Mouse (Mus musculus) bone marrow, adult 2 months (tissue): Measurements from ENCODE around the gene Vasp. TPM values are rescaled to one million over a fixed set of nuclear protein-coding genes. Genes with fewer than 3 reads are reported as not detected.

Experiments
- H3K27ac ChIP-seq: fragments of 200-500 bp; 2 replicates; pipeline ENCODE4 v1.5.1; 2012; ENCODE audit warnings: low read depth, mild to moderate bottlenecking, control low read depth, inconsistent platforms, low read length; ENCODE audit not compliant: control insufficient read depth, poor library complexity, insufficient read depth
- H3K4me1 ChIP-seq: fragments of 200-500 bp; 2 replicates; pipeline ENCODE4 v1.6.1; 2011; ENCODE audit warnings: low read length; ENCODE audit not compliant: control insufficient read depth, insufficient read depth
- H3K4me3 ChIP-seq: fragments of 200-500 bp; replicated peaks from 2 replicates; pipeline ENCODE3; 2011; ENCODE audit warnings: mild to moderate bottlenecking, low read depth, low read length, control low read depth; ENCODE audit not compliant: control insufficient read depth
- CTCF ChIP-seq: fragments of 200-500 bp; IDR thresholded peaks from 2 replicates; pipeline ENCODE4 v1.5.1; 2011; ENCODE audit warnings: low read length, control low read depth; ENCODE audit not compliant: control insufficient read depth, insufficient read depth
- POLR2A ChIP-seq: fragments of 200-500 bp; IDR thresholded peaks from 2 replicates; pipeline ENCODE4 v1.6.1; 2011; ENCODE audit warnings: low read depth, mild to moderate bottlenecking, control low read depth, low read length, borderline replicate concordance; ENCODE audit not compliant: control insufficient read depth
- WGBS: fragments of 180-500 bp; shearing (Covaris S2); methylation state at CpG from one replicate; pipeline ENCODE4 v1.1.7; 2018; 5-methylcytosine and 5-hydroxymethylcytosine counted together
- polyA plus RNA-seq: library from polyadenylated mRNA; stranded (reverse); fragments of >200 nt; gene quantifications from 2 replicates; pipeline ENCODE4 v1.2.4, GENCODE M21; 2011; ENCODE audit warnings: low replicate concordance; ENCODE audit not compliant: missing spikeins, insufficient read depth, insufficient read length

Vasp gene
- polyA plus RNA-seq, 1 experiment: 135 TPM

- no peak overlapping the region for H3K27ac ChIP-seq
- TF ChIP-seq POLR2A (no peak), CTCF (no peak)
- no peaks in the 10 kb centered on the region for H3K4me1 ChIP-seq
- no peak overlapping the region for H3K4me3 ChIP-seq
- WGBS: 67% methylated on average over 7 of the region's 7 CpGs
Measured at GRCm38 (mm10) chr7:19208944-19209472, 62.6 kb downstream of the Vasp start.

- Histone ChIP-seq H3K4me1 (no peaks in the 10 kb centered on the region), H3K4me3 (no peak overlapping the region), H3K27ac (no peak overlapping the region)
- WGBS: 84% methylated on average over 13 of the region's 13 CpGs
- no peak for TF ChIP-seq POLR2A
- TF ChIP-seq CTCF: no peak
Measured at GRCm38 (mm10) chr7:19208201-19208910, 63.3 kb downstream of the Vasp start.

Other genes starting within 250 kb of the Vasp start
- not detected in 2 replicates for gene Foxa3, start 248.3 kb downstream of the Vasp start, polyA plus RNA-seq
- gene Sympk, start 247.4 kb downstream of the Vasp start, polyA plus RNA-seq: 34.3 and 108 TPM in 2 replicates
- gene Rsph6a, start 217.1 kb downstream of the Vasp start, polyA plus RNA-seq: not detected in 2 replicates
- gene Dmwd, start 195.6 kb downstream of the Vasp start, polyA plus RNA-seq: 21.4 and 27.7 TPM in 2 replicates
- gene Dmpk, start 188.0 kb downstream of the Vasp start, polyA plus RNA-seq: 25.8 and 42.6 TPM in 2 replicates
- 4.7 and 6.5 TPM in 2 replicates for gene Six5, start 177.2 kb downstream of the Vasp start, polyA plus RNA-seq
- gene Gm4969, start 153.4 kb downstream of the Vasp start, polyA plus RNA-seq: not detected in 2 replicates
- 3.9 and 4.8 TPM in 2 replicates for gene Fbxo46, start 152.0 kb downstream of the Vasp start, polyA plus RNA-seq
- 3.6 and 6.8 TPM in 2 replicates for gene Qpctl, start 122.5 kb downstream of the Vasp start, polyA plus RNA-seq
- 56.3 and 58.6 TPM in 2 replicates for gene Snrpd2, start 122.1 kb downstream of the Vasp start, polyA plus RNA-seq
- 0.62 and 0.79 TPM in 2 replicates for gene Gipr, start 105.7 kb downstream of the Vasp start, polyA plus RNA-seq
- 14.2 and 33.1 TPM in 2 replicates for gene Eml2, start 95.4 kb downstream of the Vasp start, polyA plus RNA-seq
- gene Gpr4, start 59.3 kb downstream of the Vasp start, polyA plus RNA-seq: 0.34 and 0.70 TPM in 2 replicates
- 7.5 and 8.5 TPM in 2 replicates for gene Opa3, start 43.5 kb downstream of the Vasp start, polyA plus RNA-seq
- gene Ppm1n, start 8.2 kb upstream of the Vasp start, polyA plus RNA-seq: 3.6 TPM in 1 of 2 replicates, not detected in the other
- 0.92 and 2.3 TPM in 2 replicates for gene Rtn2, start 10.8 kb upstream of the Vasp start, polyA plus RNA-seq
- 0.50 and 1.1 TPM in 2 replicates for gene Fosb, start 38.2 kb upstream of the Vasp start, polyA plus RNA-seq
- 19.2 and 31.3 TPM in 2 replicates for gene Ercc1, start 73.0 kb upstream of the Vasp start, polyA plus RNA-seq
- 11.7 and 13.7 TPM in 2 replicates for gene Cd3eap, start 87.7 kb upstream of the Vasp start, polyA plus RNA-seq
- gene Ppp1r13l, start 87.9 kb upstream of the Vasp start, polyA plus RNA-seq: 1.7 and 4.0 TPM in 2 replicates
- gene Ercc2, start 110.2 kb upstream of the Vasp start, polyA plus RNA-seq: 17.9 and 31.9 TPM in 2 replicates
- gene Klc3, start 132.3 kb upstream of the Vasp start, polyA plus RNA-seq: 1.6 and 1.9 TPM in 2 replicates
- 25.1 and 31.8 TPM in 2 replicates for gene Ckm, start 133.0 kb upstream of the Vasp start, polyA plus RNA-seq
- gene Mark4, start 187.0 kb upstream of the Vasp start, polyA plus RNA-seq: 10.1 and 14.6 TPM in 2 replicates
- gene Exoc3l2, start 191.5 kb upstream of the Vasp start, polyA plus RNA-seq: 4.2 and 10.3 TPM in 2 replicates
- gene Bloc1s3, start 236.6 kb upstream of the Vasp start, polyA plus RNA-seq: 4.4 and 8.0 TPM in 2 replicates
- gene Trappc6a, start 236.6 kb upstream of the Vasp start, polyA plus RNA-seq: 12.4 and 12.7 TPM in 2 replicates
- gene Nkpd1, start 246.0 kb upstream of the Vasp start, polyA plus RNA-seq: not detected in 2 replicates